Mouse (Mus musculus) kidney, adult 2 months (tissue): ENCODE data around the gene Folr1. TPM values are rescaled to one million over a fixed set of nuclear protein-coding genes. Genes with fewer than 3 reads are reported as not detected.

Source experiments
- DNase-seq: peaks from one replicate; pipeline ENCODE4 v3.0.0; 2021
- H3K27ac ChIP-seq: fragments of 200-500 bp; 2 replicates; pipeline ENCODE4 v1.5.1; 2012; ENCODE audit warnings: low read depth, low read length, control low read depth, inconsistent platforms; ENCODE audit not compliant: insufficient read depth
- H3K27me3 ChIP-seq: fragments of 200-500 bp; replicated peaks from 2 replicates; pipeline ENCODE4 v1.6.1; 2012; ENCODE audit warnings: mild to moderate bottlenecking, moderate library complexity, low read length, inconsistent platforms; ENCODE audit not compliant: control insufficient read depth, insufficient read depth
- H3K36me3 ChIP-seq: fragments of 200-500 bp; 2 replicates; pipeline ENCODE4 v1.6.1; 2012; ENCODE audit warnings: mild to moderate bottlenecking, moderate library complexity, low read length, inconsistent platforms; ENCODE audit not compliant: control insufficient read depth, insufficient read depth
- H3K4me1 ChIP-seq: fragments of 200-500 bp; 2 replicates; pipeline ENCODE4 v1.6.1; 2011; ENCODE audit warnings: low read length; ENCODE audit not compliant: control insufficient read depth, insufficient read depth
- H3K4me3 ChIP-seq: fragments of 200-500 bp; 2 replicates; pipeline ENCODE4 v1.5.1; 2011; ENCODE audit warnings: mild to moderate bottlenecking, low read depth, low read length, control low read depth; ENCODE audit not compliant: insufficient read depth
- CTCF ChIP-seq: fragments of 200-500 bp; conservative IDR thresholded peaks from 2 replicates; pipeline ENCODE4 v1.5.1; 2011; ENCODE audit warnings: low read depth, mild to moderate bottlenecking, control low read depth, low read length, moderate library complexity, mixed read lengths; ENCODE audit not compliant: insufficient read depth, insufficient read length
- POLR2A ChIP-seq: fragments of 200-500 bp; IDR thresholded peaks from one replicate; pipeline ENCODE4 v1.6.1; 2011; ENCODE audit warnings: low read depth, low read length, control low read depth
- WGBS: fragments of 180-500 bp; shearing (Covaris S2); methylation state at CpG from one replicate; pipeline ENCODE4 v1.1.7; 2018; 5-methylcytosine and 5-hydroxymethylcytosine counted together
- polyA plus RNA-seq: library from polyadenylated mRNA; depleted of rRNA; stranded (reverse); fragments of >200 nt; gene quantifications from 2 replicates; pipeline ENCODE4 v1.2.3, GENCODE M21; 2012

The Folr1 gene
- polyA plus RNA-seq, 1 experiment = 1,044 TPM

GRCm38 (mm10) chr7:101888460-101888859, 17.9 kb upstream of the Folr1 start:
- Histone ChIP-seq H3K4me3 (no peak overlapping the region), H3K36me3 (no peaks in the 10 kb centered on the region), H3K27me3 (no peaks in the 10 kb centered on the region), H3K4me1 (no peaks in the 10 kb centered on the region), H3K27ac (no peak overlapping the region)
- WGBS = 89% methylated on average over 4 of the region's 4 CpGs
- TF ChIP-seq CTCF (no peak), POLR2A (no peak)
- DNase-seq = no peak

- Histone ChIP-seq H3K27me3 (no peaks in the 10 kb centered on the region), H3K27ac (no peak overlapping the region), H3K36me3 (no peaks in the 10 kb centered on the region), H3K4me3 (no peak overlapping the region), H3K4me1 (peaks cover 4% of the 10 kb centered on the region)
- no peak for DNase-seq
- no peak for TF ChIP-seq CTCF
- 87% methylated on average over 6 of the region's 6 CpGs for WGBS
Observed at GRCm38 (mm10) chr7:101886274-101886673, 15.7 kb upstream of the Folr1 start.

- H3K27ac ChIP-seq = no peak overlapping the region
- TF ChIP-seq CTCF (no peak), POLR2A (no peak)
- H3K36me3 ChIP-seq = no peaks in the 10 kb centered on the region
- WGBS = 96% methylated on average over 4 of the region's 4 CpGs
- H3K4me1 ChIP-seq = peaks cover 4% of the 10 kb centered on the region
- no peak overlapping the region for H3K4me3 ChIP-seq
- DNase-seq = no peak
- H3K27me3 ChIP-seq = no peaks in the 10 kb centered on the region
Observed at GRCm38 (mm10) chr7:101884160-101884559, 13.6 kb upstream of the Folr1 start.

GRCm38 (mm10) chr7:101882413-101883154, 12.0 kb upstream of the Folr1 start:
- H3K27me3 ChIP-seq = no peaks in the 10 kb centered on the region
- peaks cover 4% of the 10 kb centered on the region for H3K4me1 ChIP-seq
- peak; percentile 73 for DNase-seq
- H3K4me3 ChIP-seq = no peak overlapping the region
- TF ChIP-seq POLR2A = no peak
- no peak for TF ChIP-seq CTCF
- peak overlapping the region; percentile 53 for H3K27ac ChIP-seq
- 49% methylated on average over 9 of the region's 9 CpGs for WGBS
- no peaks in the 10 kb centered on the region for H3K36me3 ChIP-seq

GRCm38 (mm10) chr7:101880855-101881254, 10.3 kb upstream of the Folr1 start:
- Histone ChIP-seq H3K27ac (no peak overlapping the region), H3K36me3 (no peaks in the 10 kb centered on the region), H3K27me3 (no peaks in the 10 kb centered on the region), H3K4me1 (peaks cover 4% of the 10 kb centered on the region), H3K4me3 (no peak overlapping the region)
- no peak for DNase-seq
- 69% methylated on average over 4 of the region's 4 CpGs for WGBS
- TF ChIP-seq CTCF (no peak), POLR2A (no peak)

- 100% methylated on average over 1 of the region's 1 CpGs for WGBS
- TF ChIP-seq CTCF = no peak
- no peak for TF ChIP-seq POLR2A
- no peak overlapping the region for H3K27ac ChIP-seq
- H3K4me1 ChIP-seq = peaks cover 8% of the 10 kb centered on the region; the same call in 1 of the 2 replicates
- no peaks in the 10 kb centered on the region for H3K36me3 ChIP-seq
- no peak overlapping the region for H3K4me3 ChIP-seq
- no peak for DNase-seq
- H3K27me3 ChIP-seq = no peaks in the 10 kb centered on the region
Observed at GRCm38 (mm10) chr7:101875978-101876377, 5.4 kb upstream of the Folr1 start.

GRCm38 (mm10) chr7:101871296-101871695, 708 bp upstream of the Folr1 start:
- peak; percentile 47 for DNase-seq
- H3K36me3 ChIP-seq = no peaks in the 10 kb centered on the region; the same call in 1 of the 2 replicates
- TF ChIP-seq POLR2A (no peak), CTCF (no peak)
- H3K27ac ChIP-seq = peak overlapping the region; percentile 75
- H3K27me3 ChIP-seq = no peaks in the 10 kb centered on the region
- peaks cover 13% of the 10 kb centered on the region; the same call in 1 of the 2 replicates for H3K4me1 ChIP-seq
- H3K4me3 ChIP-seq = no peak overlapping the region
- 55% methylated on average over 3 of the region's 3 CpGs for WGBS

- TF ChIP-seq POLR2A (no peak), CTCF (no peak)
- Histone ChIP-seq H3K4me1 (peaks cover 15% of the 10 kb centered on the region; the same call in 1 of the 2 replicates), H3K27me3 (no peaks in the 10 kb centered on the region), H3K4me3 (peak overlapping the region; percentile 51), H3K36me3 (no peaks in the 10 kb centered on the region; the same call in 1 of the 2 replicates), H3K27ac (peak overlapping the region; percentile 84)
- 44% methylated on average over 7 of the region's 7 CpGs for WGBS
- peak; percentile 68 for DNase-seq
Observed at GRCm38 (mm10) chr7:101869163-101869500, 1.5 kb downstream of the Folr1 start.
